Mouse (Mus musculus) gastrocnemius, postnatal 14 days (tissue): ENCODE measurements around the gene Ranbp1. TPM values are rescaled to one million over a fixed set of nuclear protein-coding genes. Genes with fewer than 3 reads are reported as not detected.
"Not testable (repeated sequence)": the region's sequence is repeated elsewhere in the genome, so short reads cannot be mapped to it uniquely, and the experiment has no call there.

Experiments used
- DNase-seq: peaks from one replicate; pipeline ENCODE4 v3.0.0; 2021; ENCODE audit warnings: mixed read lengths
- intact Hi-C: fragments of 180-260 bp; cut with DNase I; formaldehyde crosslinking; loops from one replicate; pipeline ENCODE4 v1.15.1; 2025; ENCODE audit warnings: low total_unique reads
- long read RNA-seq, 2 experiments: library from polyadenylated mRNA; stranded (forward); transcript quantifications; one replicate each; pipeline ENCODE4 v2.0.0; 2021
- total RNA-seq, 2 experiments: library from RNA; stranded (reverse); gene quantifications; 2 replicates each; pipeline ENCODE4 v1.2.3; 2021

Ranbp1 gene
- 10 to 100 TPM; 28.7 to 42.6 TPM for total RNA-seq
- long read RNA-seq, experiment 1, transcript Ranbp1-202 (6 exons, 1,085 nt): major isoform, 52 of 53 reads
- long read RNA-seq, experiment 1, partial matches to known transcripts: 0 of 53 reads
- long read RNA-seq, experiment 1, other reads (novel, unspliced or antisense): 1 of 53 reads
- long read RNA-seq, experiment 2, transcript Ranbp1-202 (6 exons, 1,085 nt): major isoform, 44 of 45 reads
- long read RNA-seq, experiment 2, partial matches to known transcripts: 0 of 45 reads
- long read RNA-seq, experiment 2, other reads (novel, unspliced or antisense): 1 of 45 reads

DNA sequence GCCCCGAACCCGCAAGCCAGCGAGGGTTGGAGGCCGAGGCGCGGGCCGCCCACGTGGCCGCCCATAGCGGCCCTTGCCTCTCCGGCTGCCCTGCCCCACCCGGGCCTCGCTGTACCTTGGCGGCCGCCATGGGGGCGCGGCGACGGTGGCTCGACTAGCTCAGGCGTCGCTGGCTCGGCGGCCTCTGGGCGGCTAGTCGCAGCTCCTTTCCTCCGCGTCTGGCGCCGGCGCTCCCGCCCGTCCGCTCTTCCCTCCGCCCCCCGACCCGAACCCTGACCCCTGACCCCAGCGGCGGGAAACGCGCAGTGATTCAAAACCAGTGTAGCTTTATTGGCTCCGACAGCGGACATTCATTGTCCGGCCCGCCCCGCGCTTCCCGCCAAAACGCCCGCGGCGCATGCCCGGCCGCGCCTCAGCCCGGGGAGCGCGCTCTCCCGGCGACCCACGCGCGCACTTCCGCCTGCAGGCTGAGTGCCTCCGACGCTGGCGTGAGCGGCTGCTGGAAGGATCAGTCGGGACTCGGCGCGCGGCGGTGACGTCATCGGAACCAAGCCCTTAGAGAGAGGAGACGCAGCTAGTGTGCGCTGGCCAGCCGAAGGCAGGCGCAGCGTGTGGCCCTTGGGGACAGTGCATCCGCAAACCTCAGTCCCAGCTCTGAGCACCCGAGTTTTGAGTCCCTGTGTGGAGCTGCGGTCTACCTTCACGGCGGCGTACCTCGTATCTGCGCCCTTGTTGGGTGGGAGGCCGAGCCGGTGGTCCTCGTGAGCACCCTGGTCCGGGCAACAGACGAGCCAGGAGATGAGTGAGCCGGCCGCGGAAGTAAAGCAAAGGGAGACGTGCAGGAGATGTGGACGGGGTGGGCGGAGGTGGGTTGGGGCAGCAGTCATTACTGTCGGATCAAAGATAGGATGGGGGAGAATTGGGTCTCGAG, at the start of gene Ranbp1, which contains the start of gene Trmt2a:
Ranbp1 (minus strand) TSS at position 300 of the 931 bp plus-strand sequence.
Trmt2a (plus strand) TSS at position 247 of the 931 bp plus-strand sequence.
- intact Hi-C loops: no loop called here
- DNase-seq: peak; percentile 99

- not testable (repeated sequence) for DNase-seq
- intact Hi-C loops: loop anchor here (5.0 kb wide), 1 partner anchor 37 kb away; no protein-coding TSS in a partner anchor
These were observed 41.1 kb upstream of the Ranbp1 start for GRCm38 (mm10) chr16:18289614-18290013.

GRCm38 (mm10) chr16:18289067-18289588, 40.6 kb upstream of the Ranbp1 start, which contains the start of gene Dgcr8:
Gene Dgcr8, minus strand, starts transcription at chr16:18289246.
- intact Hi-C loops: loop anchor here (5.0 kb wide), 1 partner anchor 37 kb away; no protein-coding TSS in a partner anchor

GRCm38 (mm10) chr16:18288581-18289061, 40.1 kb upstream of the Ranbp1 start:
- intact Hi-C loops: loop anchor here (5.0 kb wide), 1 partner anchor 36 kb away; no protein-coding TSS in a partner anchor
- peak; percentile 80 for DNase-seq

More at GRCm38 (mm10) chr16:18289067-18289588, 40.6 kb upstream of the Ranbp1 start, which contains the start of gene Dgcr8:
- DNase-seq: peak; percentile 99

GRCm38 (mm10) chr16:18288166-18288565, 39.6 kb upstream of the Ranbp1 start:
- intact Hi-C loops: loop anchor here (5.0 kb wide), 1 partner anchor 36 kb away; no protein-coding TSS in a partner anchor
- no peak for DNase-seq

DNA sequence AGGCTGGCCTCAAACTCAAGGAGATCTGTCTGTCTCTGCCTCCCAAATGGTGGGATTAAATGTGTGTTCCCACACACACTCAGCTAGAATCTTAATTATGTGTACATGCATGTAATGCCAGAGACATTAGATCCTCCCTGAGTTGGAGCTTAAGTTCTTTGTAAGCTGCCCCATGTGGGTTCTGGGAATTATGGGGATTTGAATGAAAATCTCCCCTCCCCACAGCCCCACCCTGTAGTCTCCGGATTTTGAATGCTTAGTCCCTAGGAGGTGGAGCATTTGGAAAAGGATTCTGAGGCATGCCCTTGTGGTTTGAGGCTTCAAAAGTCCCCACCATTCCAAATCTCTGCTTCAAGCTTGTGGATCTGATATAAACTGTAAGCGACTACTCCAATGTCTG, 26.6 kb upstream of the Ranbp1 start:
- DNase-seq: no peak
- intact Hi-C loops: no loop called here

GRCm38 (mm10) chr16:18268182-18268581, 19.6 kb upstream of the Ranbp1 start:
- intact Hi-C loops: no loop called here
- DNase-seq: no peak

DNA sequence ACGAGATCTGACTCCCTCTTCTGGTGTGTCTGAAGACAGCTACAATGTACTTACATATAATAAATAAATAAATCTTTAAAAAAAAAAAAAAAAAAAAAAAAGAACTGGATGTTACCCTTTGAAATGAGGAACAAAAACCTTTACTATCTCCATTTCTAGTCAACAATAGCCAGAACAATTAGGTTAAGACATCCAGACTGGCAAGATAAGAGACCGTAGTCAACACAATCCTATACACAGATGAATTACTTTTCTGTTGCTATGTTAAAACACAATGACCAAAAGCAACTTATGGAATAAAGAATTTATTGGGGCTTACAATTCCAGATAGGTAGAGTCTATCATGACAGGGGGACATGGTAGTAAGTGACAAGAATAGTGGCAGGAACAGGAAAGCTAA, 16.5 kb upstream of the Ranbp1 start:
- intact Hi-C loops: no loop called here
- DNase-seq: no peak

DNA sequence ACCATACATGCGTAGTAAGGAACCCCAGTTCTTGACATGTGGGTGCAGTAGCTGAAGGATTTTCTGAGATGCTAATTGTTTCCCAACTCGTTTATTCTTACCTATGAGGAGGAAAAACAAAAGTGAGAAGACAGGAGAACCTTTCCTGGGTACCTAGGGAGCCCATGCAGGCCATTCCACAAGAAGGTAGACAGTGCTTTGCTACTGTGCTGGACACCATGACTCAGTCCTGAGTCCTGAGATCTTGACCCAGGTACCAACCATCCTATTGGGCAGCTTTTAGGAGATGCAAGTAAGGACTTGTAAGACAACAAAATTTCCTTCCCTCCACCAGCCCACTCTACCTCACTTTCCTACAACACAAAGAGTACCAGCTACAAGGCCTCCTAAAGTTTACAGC, 9.7 kb upstream of the Ranbp1 start, which contains the start of gene Gm49776:
Gm49776 (minus strand) TSS at position 101 of the 400 bp plus-strand sequence.
- intact Hi-C loops: no loop called here
- DNase-seq: no peak

- intact Hi-C loops: loop anchor here (5.0 kb wide), 1 partner anchor 33 kb away; the partner anchor contains the start of gene Dgcr8
- DNase-seq: no peak
These were observed 5.3 kb upstream of the Ranbp1 start for GRCm38 (mm10) chr16:18253866-18254265.

DNA sequence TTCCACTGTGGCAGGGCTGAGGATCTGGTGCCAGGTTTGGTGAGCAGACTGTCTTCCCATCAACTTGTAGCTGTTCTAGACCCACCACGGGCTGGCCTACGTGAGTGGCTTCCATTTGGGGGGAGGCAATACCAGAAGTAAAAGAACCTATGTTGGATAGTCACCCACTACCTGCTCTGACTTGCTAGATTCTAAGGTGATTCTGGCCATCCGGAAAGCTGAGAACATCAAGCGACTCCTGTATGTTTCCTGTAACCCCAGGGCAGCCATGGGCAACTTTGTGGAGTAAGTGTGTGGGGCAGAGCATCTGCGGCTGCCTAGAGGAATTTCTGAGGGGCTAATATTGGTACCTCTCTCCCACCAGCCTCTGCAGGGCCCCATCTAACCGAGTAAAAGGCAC, 4.2 kb upstream of the Ranbp1 start:
- no peak for DNase-seq
- intact Hi-C loops: loop anchor here (5.0 kb wide), 1 partner anchor 35 kb away; the partner anchor contains the start of gene Dgcr8

GRCm38 (mm10) chr16:18250828-18251790, 2.6 kb upstream of the Ranbp1 start:
- no peak for DNase-seq
- intact Hi-C loops: loop anchor here (5.0 kb wide), 1 partner anchor 36 kb away; the partner anchor contains the start of gene Dgcr8

- no peak for DNase-seq
- intact Hi-C loops: loop anchor here (5.0 kb wide), 1 partner anchor 37 kb away; the partner anchor contains the start of gene Dgcr8
These were observed 1.7 kb upstream of the Ranbp1 start for GRCm38 (mm10) chr16:18250231-18250630.

DNA sequence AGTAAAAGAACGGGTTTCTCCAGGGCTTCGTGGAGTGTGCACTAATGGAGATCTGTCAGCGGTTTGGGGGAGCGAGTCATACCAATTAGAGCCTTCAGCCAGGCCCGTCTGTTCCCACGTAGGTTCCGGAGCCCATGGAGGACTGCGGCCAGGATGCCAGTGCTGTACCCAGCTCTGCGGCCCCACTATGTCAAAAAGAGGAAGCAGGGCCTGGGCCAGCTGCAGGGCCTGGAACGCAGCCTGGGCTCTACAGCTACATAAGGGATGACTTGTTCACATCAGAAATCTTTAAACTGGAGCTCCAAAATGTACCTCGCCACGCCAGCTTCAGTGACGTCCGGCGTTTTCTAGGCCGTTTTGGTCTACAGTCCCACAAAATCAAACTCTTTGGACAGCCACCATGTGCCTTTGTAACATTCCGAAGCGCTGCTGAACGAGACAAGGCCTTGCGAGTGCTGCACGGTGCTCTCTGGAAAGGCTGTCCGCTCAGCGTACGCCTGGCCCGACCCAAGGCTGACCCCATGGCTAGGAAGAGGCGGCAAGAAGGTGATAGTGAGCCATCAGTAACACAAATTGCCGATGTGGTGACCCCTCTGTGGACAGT, 934 bp upstream of the Ranbp1 start:
- DNase-seq: peak; percentile 46
- intact Hi-C loops: no loop called here

- no peak for DNase-seq
- intact Hi-C loops: no loop called here
These were observed 772 bp downstream of the Ranbp1 start for GRCm38 (mm10) chr16:18247521-18248399.

- no peak for DNase-seq
- intact Hi-C loops: no loop called here
These were observed 7.0 kb downstream of the Ranbp1 start for GRCm38 (mm10) chr16:18241581-18241980.
